Mouse (Mus musculus) embryonic facial prominence, embryonic 14.5 days (tissue): ENCODE results near the gene Olfr622. TPM values are rescaled to one million over a fixed set of nuclear protein-coding genes. Genes with fewer than 3 reads are reported as not detected.

Source experiments
- ATAC-seq: fragments of 200-750 bp; cut with Nextera tagmentation; 2 replicates; pipeline ENCODE4 v1.8.0; 2017; ENCODE audit warnings: low read depth, moderate number of reproducible peaks, moderate TSS enrichment
- DNase-seq: peaks from one replicate; pipeline ENCODE4 v3.0.0-alpha.2; 2015; ENCODE audit warnings: low spot score
- H3K27ac ChIP-seq: fragments of 300-500 bp; sonication (generic); replicated peaks from 2 replicates; pipeline ENCODE4 v1.5.1; 2014; ENCODE audit warnings: low read depth, mild to moderate bottlenecking, low read length, moderate library complexity
- H3K27me3 ChIP-seq: fragments of 300-500 bp; sonication (generic); replicated peaks from 2 replicates; pipeline ENCODE4 v1.6.1; 2014; ENCODE audit warnings: low read length; ENCODE audit not compliant: control insufficient read depth, insufficient read depth
- H3K36me3 ChIP-seq: fragments of 300-500 bp; sonication (generic); 2 replicates; pipeline ENCODE4 v1.6.1; 2014; ENCODE audit warnings: low read length, mixed read lengths; ENCODE audit not compliant: control insufficient read depth, insufficient read depth
- H3K4me1 ChIP-seq: fragments of 300-500 bp; sonication (generic); 2 replicates; pipeline ENCODE4 v1.6.1; 2014; ENCODE audit warnings: antibody characterized with exemption, low read length; ENCODE audit not compliant: control insufficient read depth, insufficient read depth
- H3K4me2 ChIP-seq: fragments of 300-500 bp; sonication (generic); 2 replicates; pipeline ENCODE4 v1.6.1; 2014; ENCODE audit warnings: low read depth, mild to moderate bottlenecking, low read length, moderate library complexity, mixed read lengths
- H3K4me3 ChIP-seq: fragments of 300-500 bp; sonication (generic); 2 replicates; pipeline ENCODE4 v1.5.1; 2014; ENCODE audit warnings: low read depth, mild to moderate bottlenecking, low read length
- H3K9ac ChIP-seq: fragments of 300-500 bp; sonication (generic); 2 replicates; pipeline ENCODE4 v1.6.1; 2014; ENCODE audit warnings: low read depth, mild to moderate bottlenecking, low read length, moderate library complexity, mixed read lengths
- H3K9me3 ChIP-seq: fragments of 300-500 bp; sonication (generic); 2 replicates; pipeline ENCODE4 v1.6.1; 2016; ENCODE audit warnings: low read length; ENCODE audit not compliant: control insufficient read depth
- WGBS: fragments of 180-500 bp; shearing (Covaris S2); extraction: QIAGEN DNeasy Blood & Tissue Kit; methylation state at CpG from one replicate; pipeline ENCODE4 v1.1.7; 2014; 5-methylcytosine and 5-hydroxymethylcytosine counted together
- polyA plus RNA-seq: library from polyadenylated mRNA; unstranded; fragments of >200 nt; fragmentation: Nextera tagmentation; extraction: Ambion mirVana; gene quantifications from 2 replicates; pipeline ENCODE4 v1.2.1, GENCODE M21; 2014

The Olfr622 gene
- polyA plus RNA-seq, 1 experiment from 2014 or later = 0.13 TPM

DNA sequence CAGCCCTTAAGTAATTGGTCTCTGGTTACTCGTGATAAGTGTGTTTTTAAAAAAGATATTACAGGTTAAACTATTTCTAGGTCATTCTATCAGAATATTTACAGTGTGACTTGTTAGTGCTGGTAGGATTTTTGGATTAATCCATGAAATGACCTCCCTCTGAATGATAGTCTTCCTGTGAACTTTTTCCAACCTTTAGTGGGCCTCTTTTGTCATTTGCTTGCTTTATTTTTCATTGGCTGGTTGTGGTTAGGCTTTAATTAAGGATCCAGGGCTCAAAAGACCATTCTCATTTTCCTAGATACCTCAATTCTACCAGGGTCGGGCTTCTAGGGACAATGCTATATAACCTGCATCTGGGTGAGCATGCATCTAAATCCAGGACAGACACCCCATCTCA lies 52.7 kb downstream of the Olfr622 start, which contains the start of gene Olfr618:
Gene Olfr618, plus strand, starts transcription at position 301 of the 400 bp plus-strand sequence.
- Histone ChIP-seq H3K27ac (no peak within 1 kb of the TSS), H3K27me3 (no peaks in the 10 kb centered on the region), H3K4me1 (no peaks in the 10 kb centered on the region), H3K9me3 (no peaks in the 10 kb centered on the region), H3K4me2 (no peak within 1 kb of the TSS), H3K4me3 (no peak within 1 kb of the TSS), H3K9ac (no peak within 1 kb of the TSS), H3K36me3 (no peaks in the 10 kb centered on the region)
- 53% methylated on average over 2 of the region's 2 CpGs for WGBS
- DNase-seq (no peak), ATAC-seq (no peak)

Other genes with a start within 250 kb of the Olfr622 start
- not detected in 2 replicates for gene Usp17lc, start 227.6 kb downstream of the Olfr622 start, polyA plus RNA-seq
- not detected in 2 replicates for gene Olfr605, start 197.3 kb downstream of the Olfr622 start, polyA plus RNA-seq
- gene Olfr606, start 193.7 kb downstream of the Olfr622 start, polyA plus RNA-seq = not detected in 2 replicates
- gene Olfr607, start 178.6 kb downstream of the Olfr622 start, polyA plus RNA-seq = not detected in 2 replicates
- gene Olfr608, start 172.8 kb downstream of the Olfr622 start, polyA plus RNA-seq = not detected in 2 replicates
- not detected in 2 replicates for gene Olfr609, start 144.6 kb downstream of the Olfr622 start, polyA plus RNA-seq
- gene Olfr610, start 130.6 kb downstream of the Olfr622 start, polyA plus RNA-seq = 0.18 TPM in 1 of 2 replicates, not detected in the other
- not detected in 2 replicates for gene Olfr611, start 121.9 kb downstream of the Olfr622 start, polyA plus RNA-seq
- gene Olfr612, start 100.0 kb downstream of the Olfr622 start, polyA plus RNA-seq = not detected in 2 replicates
- not detected in 2 replicates for gene Olfr613, start 94.6 kb downstream of the Olfr622 start, polyA plus RNA-seq
- gene Olfr615, start 86.6 kb downstream of the Olfr622 start, polyA plus RNA-seq = 0.06 and 0.14 TPM in 2 replicates
- not detected in 2 replicates for gene Olfr616, start 73.6 kb downstream of the Olfr622 start, polyA plus RNA-seq
- gene Olfr617, start 69.6 kb downstream of the Olfr622 start, polyA plus RNA-seq = not detected in 2 replicates
- gene Olfr618, start 52.6 kb downstream of the Olfr622 start, polyA plus RNA-seq = not detected in 2 replicates
- not detected in 2 replicates for gene Olfr619, start 42.1 kb downstream of the Olfr622 start, polyA plus RNA-seq
- not detected in 2 replicates for gene Olfr620, start 30.2 kb downstream of the Olfr622 start, polyA plus RNA-seq
- gene Olfr623, start 21.0 kb upstream of the Olfr622 start, polyA plus RNA-seq = not detected in 2 replicates
- gene Olfr624, start 28.5 kb upstream of the Olfr622 start, polyA plus RNA-seq = 0.04 and 0.06 TPM in 2 replicates
- gene Olfr625-ps1, start 40.0 kb upstream of the Olfr622 start, polyA plus RNA-seq = not detected in 2 replicates
- gene Olfr243, start 72.0 kb upstream of the Olfr622 start, polyA plus RNA-seq = not detected in 2 replicates
- 0.14 TPM in 1 of 2 replicates, not detected in the other for gene Olfr628, start 87.7 kb upstream of the Olfr622 start, polyA plus RNA-seq
- not detected in 2 replicates for gene Olfr629, start 102.2 kb upstream of the Olfr622 start, polyA plus RNA-seq
- gene Olfr630, start 114.6 kb upstream of the Olfr622 start, polyA plus RNA-seq = 0.07 TPM in 1 of 2 replicates, not detected in the other
- 0.12 and 0.26 TPM in 2 replicates for gene Olfr69, start 128.9 kb upstream of the Olfr622 start, polyA plus RNA-seq
- not detected in 2 replicates for gene Olfr68, start 137.0 kb upstream of the Olfr622 start, polyA plus RNA-seq
- not detected in 2 replicates for gene Olfr67, start 149.1 kb upstream of the Olfr622 start, polyA plus RNA-seq
- 4,240 and 4,969 TPM in 2 replicates for gene Hbb-bt, start 171.3 kb upstream of the Olfr622 start, polyA plus RNA-seq
- gene Hbb-bs, start 185.4 kb upstream of the Olfr622 start, polyA plus RNA-seq = 10,123 and 13,531 TPM in 2 replicates
- gene Hbb-bh2, start 197.8 kb upstream of the Olfr622 start, polyA plus RNA-seq = not detected in 2 replicates
- gene Hbb-bh1, start 200.5 kb upstream of the Olfr622 start, polyA plus RNA-seq = 3.6 and 8.0 TPM in 2 replicates
- 391 and 1,497 TPM in 2 replicates for gene Hbb-y, start 210.5 kb upstream of the Olfr622 start, polyA plus RNA-seq
- not detected in 2 replicates for gene Olfr66, start 243.6 kb upstream of the Olfr622 start, polyA plus RNA-seq